Mouse (Mus musculus) stomach, postnatal 0 days (tissue): ENCODE measurements at regions not wholly inside any gene's neighbourhood (a gene's known extent, or its start where the extent isn't known, plus 50 kb on each side); places are given as distances from the start of the nearest gene placed in this dataset.

Experiments
- CTCF ChIP-seq: IDR thresholded peaks from 2 replicates; pipeline ENCODE4 v1.5.1; 2016; ENCODE audit warnings: antibody characterized with exemption, low read depth, mild to moderate bottlenecking, moderate library complexity
- EP300 ChIP-seq: optimal IDR thresholded peaks from 2 replicates; pipeline ENCODE3; 2016; ENCODE audit warnings: antibody characterized with exemption

DNA sequence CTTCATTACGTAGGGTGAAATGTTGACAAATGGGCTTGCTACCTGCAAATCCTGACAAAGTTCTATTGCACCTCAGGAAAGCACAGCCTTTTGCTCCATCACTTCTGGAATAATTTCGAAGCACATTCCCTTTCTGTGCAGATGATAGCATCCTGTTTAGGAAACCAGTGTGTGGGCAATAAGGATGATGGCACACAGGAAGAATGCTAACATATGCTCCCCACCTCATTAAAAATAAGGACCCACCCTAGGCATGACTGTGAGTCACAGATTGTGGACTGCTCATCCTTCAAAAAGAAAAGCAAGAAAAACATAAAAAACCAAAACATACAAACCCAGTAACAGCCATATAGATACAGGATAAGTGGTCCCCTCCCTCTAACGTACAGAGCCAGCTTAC lies 226.2 kb downstream of the Tox3 start:
- TF ChIP-seq CTCF (no peak), EP300 (no peak)
